Mouse (Mus musculus): ENCODE measurements around the gene Nxpe2. TPM values are rescaled to one million over a fixed set of nuclear protein-coding genes. Genes with fewer than 3 reads are reported as not detected.
A peak's percentile ranks its signal among the peaks of the same experiment; 100 is the strongest.

The Nxpe2 gene
- polyA plus RNA-seq (2011; ENCODE audit: insufficient read length, low read depth, missing spikeins), result not detected in 2 replicates

DNA sequence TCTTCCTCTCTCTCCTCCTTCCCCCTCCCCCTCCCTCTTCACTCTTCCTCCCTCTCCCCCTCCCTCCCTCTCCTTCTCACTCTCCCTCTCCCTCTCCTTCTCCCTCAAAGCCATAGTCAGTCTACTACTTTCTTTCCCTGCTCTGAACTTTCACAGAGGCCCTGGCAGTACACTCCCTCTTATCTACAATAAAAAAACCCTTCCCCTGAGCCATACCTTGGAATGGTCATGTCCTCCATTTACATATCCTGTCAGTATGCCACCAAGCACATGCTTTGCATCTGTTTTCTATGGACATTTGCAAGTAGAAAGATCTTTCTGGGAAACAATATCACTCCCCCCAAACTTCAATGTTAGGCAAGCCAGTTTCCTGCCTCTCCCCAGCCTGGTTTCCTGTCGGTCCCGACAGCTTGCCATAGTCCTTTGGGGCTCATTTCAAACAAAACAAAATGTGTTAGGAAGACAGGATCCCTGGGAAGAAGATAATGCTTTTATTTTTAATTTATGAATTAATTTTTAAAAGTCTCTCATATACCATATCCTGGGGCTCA lies at the start of gene Nxpe2:
TSS of gene Nxpe2 (minus strand) at position 307 of the 551 bp plus-strand sequence.
- Histone ChIP-seq H3K4me3 (ENCODE audit: insufficient read depth, low read length) (no peak within 1 kb of the TSS), H3K4me1 (ENCODE audit: control insufficient read depth, insufficient read depth, low read length) (no peaks in the 10 kb centered on the region), H3K27ac (ENCODE audit: insufficient read depth, low read length) (no peak within 1 kb of the TSS)
- TF ChIP-seq CTCF (IDR thresholded peaks at IDR 0.05; ENCODE audit: borderline replicate concordance, insufficient read depth, low read length) (no peak), POLR2A (IDR thresholded peaks at IDR 0.05; ENCODE audit: low read depth, low read length) (no peak)

DNA sequence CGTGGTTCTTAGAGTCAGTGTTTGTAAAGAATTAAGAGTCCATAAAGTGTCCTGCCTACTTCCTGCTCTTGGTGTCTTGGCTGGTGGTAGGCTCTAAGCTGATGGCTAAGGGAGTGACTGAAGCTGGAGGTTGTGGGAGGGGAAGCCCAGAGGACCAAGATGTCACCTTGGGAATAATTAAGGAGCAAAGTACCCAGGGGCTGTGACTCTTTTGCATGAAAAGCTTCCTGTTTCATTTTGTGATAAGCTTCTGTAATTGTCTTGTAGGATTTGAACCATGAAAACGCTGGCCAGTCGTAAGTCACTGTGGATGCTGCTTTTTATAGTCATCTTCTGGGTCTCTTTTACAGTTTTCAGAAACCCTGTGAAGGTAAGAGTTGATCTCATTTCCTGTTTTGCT lies 36.7 kb upstream of the Nxpe2 start:
- no peak overlapping the region for H3K4me3 ChIP-seq (ENCODE audit: insufficient read depth, low read length)
- no peaks in the 10 kb centered on the region for H3K4me1 ChIP-seq (ENCODE audit: control insufficient read depth, insufficient read depth, low read length)
- H3K27ac ChIP-seq (ENCODE audit: insufficient read depth, low read length), result no peak overlapping the region
- TF ChIP-seq CTCF (IDR thresholded peaks at IDR 0.05; ENCODE audit: borderline replicate concordance, insufficient read depth, low read length) (no peak), POLR2A (IDR thresholded peaks at IDR 0.05; ENCODE audit: low read depth, low read length) (no peak)

DNA sequence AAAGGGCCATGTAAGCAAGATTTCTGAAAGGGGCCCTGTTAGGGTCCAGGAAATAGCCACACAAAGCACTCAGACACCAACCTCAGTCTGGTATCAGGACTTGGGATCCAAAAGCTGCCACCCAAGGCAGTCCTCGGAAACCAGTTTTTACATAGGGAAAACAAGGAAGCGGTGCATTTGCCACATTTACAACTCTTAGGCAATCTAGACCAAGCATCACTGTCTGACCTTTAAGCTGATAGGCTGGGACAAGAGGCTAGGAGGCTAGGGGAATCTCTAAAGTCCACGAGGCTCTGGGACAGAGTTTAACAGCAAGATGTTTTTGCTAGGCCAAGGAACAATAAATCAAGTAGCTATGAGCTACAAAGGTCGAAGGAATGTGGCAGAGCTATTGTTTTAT lies 35.2 kb upstream of the Nxpe2 start:
- Histone ChIP-seq H3K4me1 (ENCODE audit: control insufficient read depth, insufficient read depth, low read length) (no peaks in the 10 kb centered on the region), H3K4me3 (ENCODE audit: insufficient read depth, low read length) (no peak overlapping the region), H3K27ac (ENCODE audit: insufficient read depth, low read length) (no peak overlapping the region)
- no peak for TF ChIP-seq POLR2A (IDR thresholded peaks at IDR 0.05; ENCODE audit: low read depth, low read length)
- no peak for TF ChIP-seq CTCF (IDR thresholded peaks at IDR 0.05; ENCODE audit: borderline replicate concordance, insufficient read depth, low read length)

DNA sequence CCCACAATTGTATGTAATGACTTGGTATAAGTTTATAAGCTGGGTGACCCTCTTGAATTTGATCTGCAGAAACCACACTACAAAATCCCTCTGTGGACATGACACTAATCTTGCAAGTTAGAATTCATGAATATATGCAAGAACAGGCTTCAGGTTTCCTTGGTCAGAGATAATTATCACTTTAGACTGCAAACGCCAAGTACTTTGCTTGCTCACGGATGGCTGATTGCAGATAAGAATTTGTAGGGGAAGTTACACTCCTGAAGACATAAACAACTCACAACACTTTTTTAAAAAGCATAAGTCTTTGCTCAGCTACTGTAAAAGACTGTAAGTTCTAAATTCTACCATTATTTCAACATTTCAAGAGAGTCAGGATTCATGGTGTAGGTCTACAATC lies 21.1 kb upstream of the Nxpe2 start:
- H3K4me3 ChIP-seq (ENCODE audit: insufficient read depth, low read length), result no peak overlapping the region
- no peaks in the 10 kb centered on the region for H3K4me1 ChIP-seq (ENCODE audit: control insufficient read depth, insufficient read depth, low read length)
- H3K27ac ChIP-seq (ENCODE audit: insufficient read depth, low read length), result no peak overlapping the region
- TF ChIP-seq CTCF (IDR thresholded peaks at IDR 0.05; ENCODE audit: borderline replicate concordance, insufficient read depth, low read length), result no peak
- no peak for TF ChIP-seq POLR2A (IDR thresholded peaks at IDR 0.05; ENCODE audit: low read depth, low read length)

DNA sequence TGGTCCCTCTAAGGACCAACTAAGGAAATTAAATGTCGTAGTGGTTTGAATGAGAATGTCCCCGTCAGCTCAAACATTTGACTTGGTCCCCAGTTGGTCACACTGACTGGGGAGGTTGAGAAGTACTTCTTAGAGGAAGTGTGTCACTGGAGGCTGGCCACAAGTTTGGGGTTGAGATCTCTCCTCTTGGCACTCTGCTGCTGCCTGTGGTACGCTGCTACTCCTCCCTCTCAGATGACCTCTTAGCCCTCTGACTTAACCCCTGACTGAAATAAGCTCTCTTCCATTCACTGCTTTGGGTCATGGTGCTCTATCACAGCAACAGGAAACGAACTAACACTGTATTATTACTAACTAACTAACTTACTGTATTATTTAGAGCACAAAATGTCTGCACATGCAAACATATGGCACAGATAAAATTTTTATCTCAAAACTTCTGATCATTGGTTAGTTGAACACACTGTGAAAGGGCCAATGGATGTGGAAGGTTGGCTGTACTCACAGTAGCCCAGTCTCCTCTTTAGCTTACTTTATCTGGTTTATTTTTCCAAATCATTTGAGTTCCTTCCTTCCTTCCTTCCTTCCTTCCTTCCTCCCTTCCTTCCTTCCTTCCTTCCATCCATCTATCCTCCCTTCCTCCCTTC lies 20.1 kb upstream of the Nxpe2 start:
- H3K27ac ChIP-seq (ENCODE audit: insufficient read depth, low read length), result no peak overlapping the region
- TF ChIP-seq POLR2A (IDR thresholded peaks at IDR 0.05; ENCODE audit: low read depth, low read length) (no peak), CTCF (IDR thresholded peaks at IDR 0.05; ENCODE audit: borderline replicate concordance, insufficient read depth, low read length) (no peak)
- no peaks in the 10 kb centered on the region for H3K4me1 ChIP-seq (ENCODE audit: control insufficient read depth, insufficient read depth, low read length)
- no peak overlapping the region for H3K4me3 ChIP-seq (ENCODE audit: insufficient read depth, low read length)

DNA sequence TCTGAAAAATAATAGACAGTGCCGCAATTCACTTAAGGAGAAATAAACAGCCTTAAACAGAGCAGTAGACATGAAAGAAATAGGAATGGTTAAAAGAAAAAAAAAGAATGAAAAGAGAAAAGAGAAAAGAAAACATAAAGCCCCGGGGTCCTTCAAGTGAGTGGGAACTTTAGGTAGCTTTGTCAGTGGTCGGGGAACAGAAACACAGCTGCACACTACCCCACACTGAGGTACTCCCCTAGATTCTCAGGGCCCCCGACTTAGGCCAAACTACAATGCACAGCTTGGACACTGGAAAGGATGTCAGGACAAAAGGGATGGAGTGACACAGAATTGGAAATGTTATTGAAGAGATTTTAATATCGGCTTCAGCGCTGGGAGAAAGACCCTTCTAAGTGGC lies 9.5 kb upstream of the Nxpe2 start:
- TF ChIP-seq CTCF (IDR thresholded peaks at IDR 0.05; ENCODE audit: borderline replicate concordance, insufficient read depth, low read length) (no peak), POLR2A (IDR thresholded peaks at IDR 0.05; ENCODE audit: low read depth, low read length) (no peak)
- Histone ChIP-seq H3K4me1 (ENCODE audit: control insufficient read depth, insufficient read depth, low read length) (no peaks in the 10 kb centered on the region), H3K27ac (ENCODE audit: insufficient read depth, low read length) (no peak overlapping the region), H3K4me3 (ENCODE audit: insufficient read depth, low read length) (no peak overlapping the region)

DNA sequence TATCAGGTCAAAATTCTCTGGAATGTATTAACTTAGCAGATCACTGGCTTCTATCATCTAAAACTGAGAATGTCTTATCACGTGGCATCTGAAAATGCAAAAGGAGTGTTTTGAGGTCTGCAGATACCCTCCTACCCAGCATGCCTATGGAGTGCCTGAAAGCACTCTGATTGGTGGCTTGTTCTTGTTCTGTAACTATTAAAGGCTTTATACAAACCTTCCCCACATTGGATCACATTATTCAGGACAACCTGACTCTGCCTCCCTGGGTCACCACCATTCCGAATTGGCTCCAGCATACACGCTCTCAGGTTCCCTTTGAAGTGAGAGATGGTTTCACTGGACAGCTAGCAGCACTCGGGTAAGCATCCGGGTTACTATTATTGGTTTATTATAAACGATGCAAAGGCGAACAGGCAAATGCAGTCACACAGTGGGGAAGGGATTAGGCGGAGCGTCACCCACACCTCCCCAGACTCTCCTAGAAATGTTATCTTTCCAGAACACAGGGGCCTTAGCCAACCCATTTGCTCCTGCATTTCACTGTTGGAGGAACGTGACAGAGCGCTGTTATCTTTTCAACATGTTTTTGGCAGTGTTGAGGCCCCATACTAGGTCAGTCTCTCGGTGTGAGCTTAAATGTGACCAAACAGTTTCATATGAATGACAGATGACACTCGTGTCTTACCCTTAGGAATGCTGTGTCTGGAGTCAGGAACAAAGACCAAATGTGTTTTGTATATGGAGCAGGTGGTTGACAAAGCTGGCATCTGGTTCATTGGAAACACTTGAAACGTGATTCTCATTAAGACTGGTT lies 8.8 kb upstream of the Nxpe2 start:
- Histone ChIP-seq H3K27ac (ENCODE audit: insufficient read depth, low read length) (no peak overlapping the region), H3K4me1 (ENCODE audit: control insufficient read depth, insufficient read depth, low read length) (no peaks in the 10 kb centered on the region), H3K4me3 (ENCODE audit: insufficient read depth, low read length) (no peak overlapping the region)
- TF ChIP-seq CTCF (IDR thresholded peaks at IDR 0.05; ENCODE audit: borderline replicate concordance, insufficient read depth, low read length) (no peak), POLR2A (IDR thresholded peaks at IDR 0.05; ENCODE audit: low read depth, low read length) (no peak)

DNA sequence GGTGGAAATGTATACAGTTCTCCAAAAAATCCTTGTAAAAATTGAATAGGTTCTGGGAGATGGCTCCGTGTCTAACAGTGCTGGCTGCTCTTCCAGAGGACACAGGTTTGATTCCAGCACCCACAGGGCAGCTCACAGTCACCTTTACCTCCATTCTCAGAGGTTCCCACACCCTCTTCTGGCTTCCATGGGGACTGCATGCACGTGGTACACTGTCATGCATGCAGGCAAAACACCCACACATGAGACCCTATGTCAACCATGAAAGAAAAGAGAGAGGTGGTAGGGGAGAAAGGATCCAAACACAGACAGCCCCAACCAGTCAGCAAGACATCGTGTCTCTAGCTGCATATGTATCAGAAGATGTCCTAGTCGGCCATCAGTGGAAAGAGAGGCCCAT lies 7.6 kb upstream of the Nxpe2 start:
- Histone ChIP-seq H3K27ac (ENCODE audit: insufficient read depth, low read length) (no peak overlapping the region), H3K4me1 (ENCODE audit: control insufficient read depth, insufficient read depth, low read length) (no peaks in the 10 kb centered on the region), H3K4me3 (ENCODE audit: insufficient read depth, low read length) (no peak overlapping the region)
- TF ChIP-seq CTCF (IDR thresholded peaks at IDR 0.05; ENCODE audit: borderline replicate concordance, insufficient read depth, low read length) (no peak; the same call in 1 of the 2 replicates), POLR2A (IDR thresholded peaks at IDR 0.05; ENCODE audit: low read depth, low read length) (no peak)

DNA sequence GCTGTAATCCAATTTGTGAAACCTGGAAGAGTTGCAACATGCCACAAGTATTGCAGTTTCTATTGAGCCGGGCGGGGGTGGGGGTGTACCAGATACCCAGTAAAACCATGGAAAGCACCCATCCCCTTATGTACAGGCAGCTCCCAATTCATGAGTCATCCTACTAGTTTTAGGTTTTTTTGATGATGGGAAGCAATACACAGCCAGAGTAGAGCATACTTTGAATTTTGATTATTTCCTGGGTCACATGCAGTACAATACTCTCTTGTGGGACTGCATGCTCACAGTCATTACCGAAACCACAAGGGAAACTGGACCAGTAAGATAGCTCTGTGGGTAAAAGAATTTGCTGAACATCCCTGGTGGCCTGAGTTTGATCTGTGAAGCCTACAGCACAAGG lies 3.8 kb upstream of the Nxpe2 start:
- TF ChIP-seq CTCF (IDR thresholded peaks at IDR 0.05; ENCODE audit: borderline replicate concordance, insufficient read depth, low read length), result no peak
- TF ChIP-seq POLR2A (IDR thresholded peaks at IDR 0.05; ENCODE audit: low read depth, low read length), result no peak
- H3K27ac ChIP-seq (ENCODE audit: insufficient read depth, low read length), result no peak overlapping the region
- H3K4me3 ChIP-seq (ENCODE audit: insufficient read depth, low read length), result no peak overlapping the region
- no peaks in the 10 kb centered on the region for H3K4me1 ChIP-seq (ENCODE audit: control insufficient read depth, insufficient read depth, low read length)

DNA sequence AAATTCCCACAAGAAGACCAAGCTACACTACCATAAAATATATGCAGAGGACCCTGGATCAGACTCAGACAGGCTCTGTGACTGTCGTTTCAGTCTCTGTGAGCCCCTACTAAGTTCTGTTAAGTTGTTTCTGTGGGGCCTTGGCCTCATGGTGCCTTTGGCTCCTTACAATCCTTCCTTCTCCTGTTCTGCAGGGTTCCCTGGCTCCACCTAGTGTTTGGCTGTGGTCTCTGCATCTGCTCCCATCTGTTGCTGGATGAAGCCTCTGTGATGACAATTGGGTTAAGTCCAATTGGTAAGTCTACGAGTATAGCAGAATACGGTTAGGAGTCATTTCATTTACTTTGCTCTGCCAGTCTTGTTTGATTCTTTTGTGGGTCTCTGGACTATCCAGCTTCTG lies 1.5 kb upstream of the Nxpe2 start:
- Histone ChIP-seq H3K4me3 (ENCODE audit: insufficient read depth, low read length) (no peak overlapping the region), H3K27ac (ENCODE audit: insufficient read depth, low read length) (no peak overlapping the region), H3K4me1 (ENCODE audit: control insufficient read depth, insufficient read depth, low read length) (no peaks in the 10 kb centered on the region)
- TF ChIP-seq POLR2A (IDR thresholded peaks at IDR 0.05; ENCODE audit: low read depth, low read length), result no peak
- TF ChIP-seq CTCF (IDR thresholded peaks at IDR 0.05; ENCODE audit: borderline replicate concordance, insufficient read depth, low read length), result peak; percentile 83
